Mouse (Mus musculus) heart, embryonic 16.5 days (tissue): Measurements from ENCODE around the gene Tcta. TPM values are rescaled to one million over a fixed set of nuclear protein-coding genes. Genes with fewer than 3 reads are reported as not detected.

Experiments
- ATAC-seq: fragments of 200-750 bp; cut with Nextera tagmentation; replicated peaks from 2 replicates; pipeline ENCODE4 v1.8.0; 2017; ENCODE audit warnings: moderate number of reproducible peaks; ENCODE audit not compliant: insufficient read depth, low FRiP score; ENCODE audit errors: extremely low read depth
- H3K27ac ChIP-seq: fragments of 300-500 bp; sonication (generic); 2 replicates; pipeline ENCODE4 v1.5.1; 2014; ENCODE audit warnings: mild to moderate bottlenecking, low read length, control low read depth, moderate library complexity
- H3K27me3 ChIP-seq: fragments of 300-500 bp; sonication (generic); 2 replicates; pipeline ENCODE4 v1.6.1; 2014; ENCODE audit warnings: low read length, mixed read lengths; ENCODE audit not compliant: control insufficient read depth, insufficient read depth
- H3K36me3 ChIP-seq: fragments of 300-500 bp; sonication (generic); 2 replicates; pipeline ENCODE4 v1.6.1; 2014; ENCODE audit not compliant: control insufficient read depth, insufficient read depth
- H3K4me1 ChIP-seq: fragments of 300-500 bp; sonication (generic); 2 replicates; pipeline ENCODE4 v1.6.1; 2014; ENCODE audit warnings: low read length, mixed read lengths; ENCODE audit not compliant: control insufficient read depth, insufficient read depth
- H3K4me2 ChIP-seq: fragments of 300-500 bp; sonication (generic); 2 replicates; pipeline ENCODE4 v1.6.1; 2014; ENCODE audit warnings: low read depth, mild to moderate bottlenecking, control low read depth, low read length
- H3K4me3 ChIP-seq: fragments of 300-500 bp; sonication (generic); 2 replicates; pipeline ENCODE4 v1.5.1; 2014; ENCODE audit warnings: mild to moderate bottlenecking, control low read depth, low read length
- H3K9ac ChIP-seq: fragments of 300-500 bp; sonication (generic); 2 replicates; pipeline ENCODE4 v1.6.1; 2014; ENCODE audit warnings: low read length, control low read depth
- H3K9me3 ChIP-seq: fragments of 300-500 bp; sonication (generic); replicated peaks from 2 replicates; pipeline ENCODE4 v1.6.1; 2016; ENCODE audit warnings: low read length; ENCODE audit not compliant: control insufficient read depth
- WGBS: fragments of 180-500 bp; shearing (Covaris S2); extraction: QIAGEN DNeasy Blood & Tissue Kit; methylation state at CpG from one replicate; pipeline ENCODE4 v1.1.7; 2014; 5-methylcytosine and 5-hydroxymethylcytosine counted together
- polyA plus RNA-seq: library from polyadenylated mRNA; unstranded; fragments of >200 nt; fragmentation: Nextera tagmentation; extraction: Ambion mirVana; gene quantifications from 2 replicates; pipeline ENCODE4 v1.2.1, GENCODE M21; 2015

Tcta gene
- polyA plus RNA-seq: 32.5 and 34.2 TPM in 2 replicates

- peaks cover 18% of the 10 kb centered on the region for H3K36me3 ChIP-seq
- no peaks in the 10 kb centered on the region for H3K27me3 ChIP-seq
- WGBS: under 1% methylated on average over 81 of the region's 81 CpGs
- H3K9me3 ChIP-seq: no peaks in the 10 kb centered on the region
- peaks cover 35% of the 10 kb centered on the region for H3K4me1 ChIP-seq
- peak within 1 kb of the TSS; percentile 100 for H3K27ac ChIP-seq
- peak; percentile 94 for ATAC-seq
- H3K9ac ChIP-seq: peak within 1 kb of the TSS; percentile 99
- peak within 1 kb of the TSS; percentile 91 for H3K4me3 ChIP-seq
- H3K4me2 ChIP-seq: peak within 1 kb of the TSS; percentile 79
These were observed at the start of gene Tcta, which contains the start of gene Rhoa for GRCm38 (mm10) chr9:108305629-108306520. Gene Tcta, minus strand, starts transcription at chr9:108306160. Gene Rhoa, plus strand, starts transcription at chr9:108306129.

DNA sequence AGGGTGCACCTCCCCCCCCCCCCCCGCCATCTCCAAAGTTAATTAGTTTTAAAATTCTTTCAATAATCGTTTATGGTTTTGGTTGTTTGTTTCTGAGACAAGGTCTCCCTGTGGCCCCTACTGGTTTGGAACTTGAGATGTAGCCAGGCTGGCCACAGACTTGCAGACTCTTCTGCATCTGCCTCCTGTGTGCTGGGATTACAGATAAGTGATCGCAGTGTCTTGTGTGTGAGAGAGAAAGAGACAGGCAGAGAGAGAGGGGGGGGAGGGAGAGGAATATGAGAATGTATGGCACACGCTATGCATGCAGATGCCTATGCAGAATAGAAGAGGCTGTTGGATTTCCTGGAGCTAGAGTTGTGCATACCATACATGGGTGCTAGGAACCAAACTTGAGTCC lies 43.8 kb upstream of the Tcta start:
- Histone ChIP-seq H3K27ac (no peak overlapping the region), H3K27me3 (no peaks in the 10 kb centered on the region), H3K9ac (no peak overlapping the region), H3K36me3 (peaks cover 31% of the 10 kb centered on the region), H3K9me3 (no peaks in the 10 kb centered on the region), H3K4me2 (no peak overlapping the region), H3K4me3 (no peak overlapping the region), H3K4me1 (peaks cover 11% of the 10 kb centered on the region)
- 91% methylated on average over 4 of the region's 4 CpGs for WGBS
- ATAC-seq: no peak

DNA sequence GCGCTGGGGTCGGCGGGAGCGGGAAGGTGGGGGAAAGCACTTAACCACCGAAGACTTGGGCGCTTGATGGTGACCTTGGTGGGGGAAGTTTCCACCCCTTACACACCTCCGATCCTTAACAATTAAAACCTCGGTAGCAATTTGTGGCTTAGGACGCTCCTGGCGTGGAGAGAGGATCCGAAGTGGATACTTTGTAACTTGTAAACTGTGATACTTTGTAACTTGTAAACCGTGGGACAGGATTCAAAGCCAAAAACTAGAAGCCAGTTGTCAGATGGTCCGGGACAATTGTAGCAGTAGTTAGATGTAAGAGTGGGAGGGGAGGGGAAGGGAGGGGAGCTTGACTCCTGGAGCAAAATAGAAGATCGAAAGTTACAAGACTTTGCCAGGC lies 42.3 kb upstream of the Tcta start:
- peak overlapping the region; percentile 83 for H3K4me2 ChIP-seq
- WGBS: 2% methylated on average over 14 of the region's 14 CpGs

DNA sequence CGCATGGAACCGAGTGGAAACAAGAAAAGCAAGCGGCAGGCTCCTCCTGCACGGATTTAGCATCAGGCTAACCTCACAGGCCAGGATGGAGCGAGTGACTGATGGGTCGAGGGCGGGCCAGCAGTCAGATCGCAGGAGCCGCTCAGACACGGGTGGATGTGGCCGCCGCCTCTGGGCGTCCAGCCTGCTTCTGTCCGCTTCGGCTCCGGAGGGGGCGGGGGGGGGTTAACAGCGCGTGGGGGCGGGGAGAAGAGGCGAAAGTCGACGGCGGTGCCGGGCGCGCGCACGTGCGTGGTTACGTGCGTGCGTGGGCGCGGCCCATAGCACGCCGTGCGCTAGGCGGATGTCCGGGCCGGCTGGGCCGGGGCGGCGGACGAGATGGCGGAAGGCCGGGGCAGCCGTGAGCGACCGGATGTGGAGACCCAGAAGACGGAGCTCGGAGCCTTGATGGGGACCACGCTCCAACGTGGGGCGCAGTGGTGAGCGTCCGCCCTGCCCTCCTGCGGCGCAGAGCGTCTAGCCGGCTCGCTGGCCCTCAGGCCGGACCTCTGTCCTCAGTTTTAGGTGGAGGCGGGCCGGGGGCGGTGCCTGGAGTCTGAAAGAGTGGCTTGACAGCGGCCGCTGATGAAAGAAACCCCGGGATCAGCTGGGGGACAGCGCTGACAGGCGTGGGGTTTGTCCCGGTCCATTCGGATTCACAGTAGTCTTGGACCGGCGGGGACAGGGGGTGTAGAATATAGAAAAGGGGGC lies 41.8 kb upstream of the Tcta start, which contains the start of gene Usp4:
Usp4 (plus strand) TSS at position 314 of the 750 bp plus-strand sequence.
- H3K27ac ChIP-seq: peak within 1 kb of the TSS; percentile 97
- under 1% methylated on average over 71 of the region's 75 CpGs for WGBS
- H3K4me3 ChIP-seq: peak within 1 kb of the TSS; percentile 76
- peaks cover 11% of the 10 kb centered on the region for H3K4me1 ChIP-seq
- ATAC-seq: peak; percentile 96
- H3K4me2 ChIP-seq: peak within 1 kb of the TSS; percentile 83
- H3K36me3 ChIP-seq: peaks cover 19% of the 10 kb centered on the region
- H3K9ac ChIP-seq: peak within 1 kb of the TSS; percentile 86
- H3K27me3 ChIP-seq: no peaks in the 10 kb centered on the region
- no peaks in the 10 kb centered on the region for H3K9me3 ChIP-seq

More for the DNA sequence above, 42.3 kb upstream of the Tcta start:
- Histone ChIP-seq H3K9me3 (no peaks in the 10 kb centered on the region), H3K9ac (peak overlapping the region; percentile 86), H3K4me3 (peak overlapping the region; percentile 76), H3K36me3 (peaks cover 21% of the 10 kb centered on the region), H3K4me1 (peaks cover 11% of the 10 kb centered on the region), H3K27ac (peak overlapping the region; percentile 97), H3K27me3 (no peaks in the 10 kb centered on the region)
- no peak for ATAC-seq

DNA sequence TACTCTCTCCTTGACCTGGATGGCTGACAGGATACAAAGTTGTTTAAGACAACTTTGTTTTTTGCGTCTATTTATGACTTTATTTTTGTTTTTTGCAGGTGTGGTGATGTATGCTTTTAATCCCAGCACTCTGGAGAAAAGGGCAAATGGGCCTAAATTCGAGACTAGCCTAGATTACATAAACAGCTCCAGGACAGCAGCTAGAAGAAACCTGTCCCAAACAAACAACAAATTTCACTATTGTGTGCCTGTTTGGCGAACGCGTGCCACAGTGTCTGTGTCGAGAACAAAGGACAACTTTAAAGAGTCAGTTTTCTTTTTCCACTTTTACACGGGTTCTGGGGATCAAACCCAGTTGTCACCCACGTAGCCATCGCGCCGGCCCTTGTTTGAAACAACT lies 41.1 kb upstream of the Tcta start:
- Histone ChIP-seq H3K27me3 (no peaks in the 10 kb centered on the region), H3K9me3 (no peaks in the 10 kb centered on the region), H3K4me2 (peak overlapping the region; percentile 78), H3K9ac (peak overlapping the region; percentile 86), H3K36me3 (peaks cover 13% of the 10 kb centered on the region), H3K4me1 (peaks cover 11% of the 10 kb centered on the region), H3K27ac (peak overlapping the region; percentile 97), H3K4me3 (peak overlapping the region; percentile 76)
- no peak for ATAC-seq
- WGBS: 6% methylated on average over 11 of the region's 11 CpGs

GRCm38 (mm10) chr9:108344471-108344870 lies 38.5 kb upstream of the Tcta start:
- no peak overlapping the region for H3K4me3 ChIP-seq
- no peak overlapping the region for H3K4me2 ChIP-seq
- 83% methylated on average over 4 of the region's 4 CpGs for WGBS
- H3K9ac ChIP-seq: no peak overlapping the region
- H3K9me3 ChIP-seq: no peaks in the 10 kb centered on the region
- no peak overlapping the region for H3K27ac ChIP-seq
- peaks cover 27% of the 10 kb centered on the region for H3K4me1 ChIP-seq
- H3K36me3 ChIP-seq: no peaks in the 10 kb centered on the region
- no peaks in the 10 kb centered on the region for H3K27me3 ChIP-seq
- ATAC-seq: no peak

DNA sequence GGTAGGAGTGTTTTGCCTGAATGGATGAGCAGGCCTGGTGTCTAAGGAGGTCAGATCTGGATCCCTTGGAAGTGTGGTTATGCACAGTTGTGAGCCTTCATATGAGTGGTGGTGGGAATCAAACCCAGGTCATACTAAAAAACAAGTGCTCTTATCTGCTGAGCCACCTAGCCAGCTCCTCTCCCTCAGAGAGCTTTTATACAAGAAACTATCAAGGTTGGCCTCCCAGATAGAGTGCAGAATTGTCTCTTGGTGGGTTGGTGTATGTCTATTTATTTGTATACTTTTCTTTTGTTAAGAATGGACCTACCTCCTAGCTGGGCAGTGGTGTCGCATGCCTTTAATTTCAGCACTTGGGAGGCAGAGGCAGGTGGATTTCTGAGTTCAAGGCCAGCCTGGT lies 37.9 kb upstream of the Tcta start:
- H3K9ac ChIP-seq: no peak overlapping the region
- H3K4me2 ChIP-seq: no peak overlapping the region
- no peaks in the 10 kb centered on the region for H3K9me3 ChIP-seq
- no peak for ATAC-seq
- 93% methylated on average over 1 of the region's 1 CpGs for WGBS
- no peaks in the 10 kb centered on the region for H3K27me3 ChIP-seq
- H3K36me3 ChIP-seq: no peaks in the 10 kb centered on the region
- H3K4me3 ChIP-seq: no peak overlapping the region
- H3K27ac ChIP-seq: no peak overlapping the region
- peaks cover 26% of the 10 kb centered on the region for H3K4me1 ChIP-seq

DNA sequence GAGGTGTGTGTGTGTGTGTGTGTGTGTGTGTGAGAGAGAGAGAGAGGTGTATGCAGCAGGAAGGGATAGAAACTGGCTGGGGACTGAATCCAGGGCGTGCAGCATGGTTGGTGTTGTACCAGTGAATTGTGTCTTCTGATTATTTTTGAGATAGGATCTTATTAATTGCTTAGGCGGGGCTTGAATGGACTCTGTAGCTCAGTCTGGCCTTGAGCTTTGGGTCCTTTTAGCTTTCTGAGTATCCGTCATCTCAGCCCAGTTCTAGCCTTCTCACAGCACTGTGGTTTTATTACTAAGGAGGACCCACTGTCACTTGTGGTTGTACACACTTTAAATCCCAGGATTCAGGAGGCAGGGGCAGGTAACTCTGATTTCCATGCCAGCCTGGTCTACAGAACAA lies 37.4 kb upstream of the Tcta start:
- no peak overlapping the region for H3K27ac ChIP-seq
- no peak overlapping the region for H3K9ac ChIP-seq
- no peaks in the 10 kb centered on the region for H3K27me3 ChIP-seq
- H3K4me3 ChIP-seq: no peak overlapping the region
- H3K9me3 ChIP-seq: no peaks in the 10 kb centered on the region
- H3K4me1 ChIP-seq: peaks cover 26% of the 10 kb centered on the region
- no peaks in the 10 kb centered on the region for H3K36me3 ChIP-seq
- WGBS: 84% methylated on average over 3 of the region's 3 CpGs
- H3K4me2 ChIP-seq: no peak overlapping the region
- no peak for ATAC-seq
